Mouse (Mus musculus): ENCODE measurements at regions not wholly inside any gene's neighbourhood (a gene's known extent, or its start where the extent isn't known, plus 50 kb on each side); places are given as distances from the start of the nearest gene placed in this dataset.

DNA sequence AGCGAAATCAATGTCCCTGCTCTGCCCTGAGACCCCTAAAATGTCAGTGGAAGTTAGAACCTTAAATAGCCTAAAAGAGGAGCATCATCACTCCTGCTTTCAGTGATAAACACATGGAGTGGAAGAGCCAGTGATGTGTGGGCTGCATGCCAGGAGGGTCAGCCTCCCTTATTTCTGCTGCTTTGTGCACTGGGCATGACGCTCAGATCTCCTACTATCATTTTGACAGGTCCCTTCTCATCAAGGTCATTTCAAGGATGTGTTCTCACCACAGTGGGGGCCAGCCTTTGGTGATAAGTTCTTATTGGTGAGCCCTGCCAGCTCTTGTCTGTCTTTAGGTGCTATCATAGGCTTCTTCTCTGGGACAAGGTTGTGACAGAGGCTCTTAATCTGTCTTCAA, 215.5 kb upstream of the Dynlrb2 start:
- H3K27me3 ChIP-seq = no peaks in the 10 kb centered on the region
- no peak overlapping the region for H3K27ac ChIP-seq (replicated peaks)
- H3K4me2 ChIP-seq (replicated peaks) = no peak overlapping the region
- 81% methylated on average over 2 of the region's 2 CpGs for WGBS
- H3K4me1 ChIP-seq = no peaks in the 10 kb centered on the region
- H3K36me3 ChIP-seq = no peaks in the 10 kb centered on the region
- H3K9me3 ChIP-seq (replicated peaks) = no peaks in the 10 kb centered on the region
- H3K4me3 ChIP-seq (replicated peaks) = no peak overlapping the region
- no peak for ATAC-seq (ENCODE audit: insufficient number of reproducible peaks, low FRiP score, low TSS enrichment, low read depth)
- no peak overlapping the region for H3K9ac ChIP-seq

DNA sequence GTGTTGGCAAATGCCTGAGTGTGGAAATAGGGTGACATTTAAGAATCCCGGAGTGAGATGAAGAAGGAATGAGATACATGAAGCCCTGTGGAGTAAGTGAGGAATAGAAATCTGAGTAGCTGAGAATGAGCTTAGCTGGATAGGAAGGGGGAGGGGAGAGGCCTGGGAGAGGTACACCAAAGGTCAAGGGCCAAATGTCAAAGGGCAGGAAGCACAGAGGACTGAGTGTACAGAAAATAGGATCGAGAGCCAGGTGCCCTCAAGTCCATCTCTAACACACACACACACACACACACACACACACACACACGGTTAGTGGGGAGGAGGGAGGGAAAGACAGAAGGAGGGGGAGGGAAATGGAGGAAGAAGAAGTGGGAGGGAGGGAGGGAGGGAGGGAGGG, 220.8 kb upstream of the Dynlrb2 start:
- no peak overlapping the region for H3K9ac ChIP-seq
- H3K4me2 ChIP-seq (replicated peaks) = no peak overlapping the region
- 19% methylated on average over 2 of the region's 3 CpGs for WGBS
- H3K4me3 ChIP-seq (replicated peaks) = no peak overlapping the region
- ATAC-seq (ENCODE audit: insufficient number of reproducible peaks, low FRiP score, low TSS enrichment, low read depth) = no peak
- H3K9me3 ChIP-seq (replicated peaks) = no peaks in the 10 kb centered on the region
- H3K27me3 ChIP-seq = no peaks in the 10 kb centered on the region
- H3K4me1 ChIP-seq = no peaks in the 10 kb centered on the region
- no peak overlapping the region for H3K27ac ChIP-seq (replicated peaks)
- no peaks in the 10 kb centered on the region for H3K36me3 ChIP-seq

DNA sequence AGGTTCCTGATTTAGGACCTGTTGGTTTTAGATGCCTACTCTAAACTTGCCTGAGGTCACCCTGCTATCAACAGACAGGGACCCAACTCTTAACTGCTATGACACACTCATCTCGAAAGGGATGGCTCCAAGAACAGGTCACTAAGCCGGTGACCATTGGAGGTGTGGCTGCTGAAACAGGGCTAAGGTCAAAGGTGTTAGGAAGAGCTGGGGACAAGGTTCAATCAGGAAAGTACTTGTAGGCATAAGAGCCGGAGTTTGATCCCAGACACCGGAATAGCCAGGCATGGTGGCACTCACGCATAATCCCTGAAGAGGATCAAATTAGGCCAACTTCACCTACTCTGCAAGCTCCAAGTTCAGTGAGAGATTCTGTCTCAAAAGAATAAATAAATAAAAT, 222.4 kb upstream of the Dynlrb2 start:
- H3K4me2 ChIP-seq (replicated peaks) = no peak overlapping the region
- H3K9me3 ChIP-seq (replicated peaks) = no peaks in the 10 kb centered on the region
- no peak overlapping the region for H3K27ac ChIP-seq (replicated peaks)
- WGBS = 87% methylated on average over 5 of the region's 5 CpGs
- ATAC-seq (ENCODE audit: insufficient number of reproducible peaks, low FRiP score, low TSS enrichment, low read depth) = no peak
- H3K4me1 ChIP-seq = no peaks in the 10 kb centered on the region
- no peaks in the 10 kb centered on the region for H3K36me3 ChIP-seq
- H3K27me3 ChIP-seq = no peaks in the 10 kb centered on the region
- H3K4me3 ChIP-seq (replicated peaks) = no peak overlapping the region
- no peak overlapping the region for H3K9ac ChIP-seq

DNA sequence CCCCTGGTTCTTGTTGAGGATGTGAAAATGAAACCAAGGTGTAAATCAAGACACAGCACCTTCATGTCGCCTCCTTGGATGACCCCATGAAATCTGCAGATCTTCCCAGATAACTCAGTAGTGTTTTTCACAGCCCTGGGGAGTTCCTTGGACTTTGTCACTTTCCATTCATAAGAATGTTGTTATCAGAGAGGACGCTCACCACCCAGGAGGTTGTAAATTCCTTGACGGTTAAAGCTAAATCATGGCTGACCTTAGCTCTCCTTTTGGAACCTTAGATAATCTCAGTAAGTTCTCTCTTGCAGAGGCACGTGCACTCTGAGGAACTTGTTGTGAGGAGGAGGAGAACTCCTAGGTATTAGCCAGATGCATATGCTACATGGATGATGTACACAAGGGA, 229.8 kb upstream of the Dynlrb2 start:
- no peaks in the 10 kb centered on the region for H3K4me1 ChIP-seq
- no peaks in the 10 kb centered on the region for H3K9me3 ChIP-seq (replicated peaks)
- H3K4me3 ChIP-seq (replicated peaks) = no peak overlapping the region
- H3K9ac ChIP-seq = no peak overlapping the region
- 85% methylated on average over 4 of the region's 4 CpGs for WGBS
- H3K27me3 ChIP-seq = no peaks in the 10 kb centered on the region
- no peak for ATAC-seq (ENCODE audit: insufficient number of reproducible peaks, low FRiP score, low TSS enrichment, low read depth)
- H3K36me3 ChIP-seq = no peaks in the 10 kb centered on the region
- no peak overlapping the region for H3K27ac ChIP-seq (replicated peaks)
- no peak overlapping the region for H3K4me2 ChIP-seq (replicated peaks)

DNA sequence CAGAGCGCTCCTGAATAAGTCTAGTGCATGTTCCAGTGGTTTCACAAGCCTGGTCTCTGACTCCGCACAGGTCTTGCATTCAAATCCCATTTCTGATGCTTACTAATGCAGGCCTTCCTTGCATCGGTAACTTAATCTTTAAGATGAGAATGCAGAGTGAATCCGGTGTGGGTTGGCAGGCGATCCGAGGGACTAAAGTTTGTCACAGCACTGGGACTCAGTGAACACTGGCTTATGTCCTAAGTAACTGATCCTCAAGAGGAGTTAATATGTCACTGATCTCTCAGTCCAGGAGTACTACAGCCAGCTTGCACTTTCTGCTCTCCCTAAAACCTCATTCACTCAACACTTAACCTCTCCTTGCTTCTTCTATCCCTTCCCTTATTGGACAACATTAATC, 233.5 kb upstream of the Dynlrb2 start:
- no peak overlapping the region for H3K4me2 ChIP-seq (replicated peaks)
- H3K9ac ChIP-seq = no peak overlapping the region
- no peak overlapping the region for H3K27ac ChIP-seq (replicated peaks)
- H3K4me3 ChIP-seq (replicated peaks) = no peak overlapping the region
- no peaks in the 10 kb centered on the region for H3K4me1 ChIP-seq
- H3K9me3 ChIP-seq (replicated peaks) = no peaks in the 10 kb centered on the region
- no peaks in the 10 kb centered on the region for H3K27me3 ChIP-seq
- no peaks in the 10 kb centered on the region for H3K36me3 ChIP-seq
- no peak for ATAC-seq (ENCODE audit: insufficient number of reproducible peaks, low FRiP score, low TSS enrichment, low read depth)
- WGBS = 78% methylated on average over 6 of the region's 6 CpGs

DNA sequence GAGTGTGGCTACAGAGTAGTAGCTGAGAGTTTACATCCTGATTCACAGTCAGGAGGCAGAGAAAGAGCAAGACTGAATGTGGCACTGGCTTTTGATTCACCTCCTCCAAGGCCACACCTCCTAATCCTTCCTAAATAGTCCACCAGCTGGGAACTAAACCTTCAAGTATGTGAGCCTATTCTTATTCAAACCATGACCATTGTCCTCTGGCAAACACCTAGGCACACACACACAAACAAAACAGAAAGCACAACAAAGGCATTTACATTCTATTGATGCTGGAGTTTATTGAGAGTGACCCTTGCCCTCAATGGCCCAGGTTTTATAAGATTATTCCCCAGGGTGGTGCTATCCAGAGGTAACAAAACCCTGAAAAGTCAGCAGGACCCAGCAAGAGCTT, 235.4 kb upstream of the Dynlrb2 start:
- Histone ChIP-seq H3K9ac (no peak overlapping the region), H3K4me2 (replicated peaks) (no peak overlapping the region), H3K27me3 (no peaks in the 10 kb centered on the region), H3K27ac (replicated peaks) (no peak overlapping the region), H3K4me1 (no peaks in the 10 kb centered on the region), H3K36me3 (no peaks in the 10 kb centered on the region), H3K9me3 (replicated peaks) (no peaks in the 10 kb centered on the region), H3K4me3 (replicated peaks) (no peak overlapping the region)
- ATAC-seq (ENCODE audit: insufficient number of reproducible peaks, low FRiP score, low TSS enrichment, low read depth) = no peak

DNA sequence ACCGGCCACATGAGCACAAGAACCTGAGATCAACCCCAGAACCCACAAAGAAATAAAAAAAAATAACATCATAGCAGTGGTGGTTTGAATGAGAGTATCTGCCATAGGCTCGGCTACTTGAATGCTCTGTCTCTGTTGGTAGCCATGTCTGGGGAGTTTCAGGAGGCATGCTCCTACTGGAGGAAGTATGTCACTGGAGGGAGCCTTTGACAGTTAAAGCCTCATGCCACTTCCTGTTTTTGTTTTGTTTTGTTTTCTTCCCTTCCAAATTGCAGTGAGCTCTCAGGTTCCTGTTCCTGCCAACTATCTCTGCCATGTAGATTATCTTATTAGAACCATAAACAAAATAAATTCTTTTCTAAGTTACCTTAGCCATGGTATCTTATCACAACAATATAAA, 236.1 kb upstream of the Dynlrb2 start:
- WGBS = 76% methylated on average over 2 of the region's 2 CpGs
- no peaks in the 10 kb centered on the region for H3K4me1 ChIP-seq
- ATAC-seq (ENCODE audit: insufficient number of reproducible peaks, low FRiP score, low TSS enrichment, low read depth) = no peak

DNA sequence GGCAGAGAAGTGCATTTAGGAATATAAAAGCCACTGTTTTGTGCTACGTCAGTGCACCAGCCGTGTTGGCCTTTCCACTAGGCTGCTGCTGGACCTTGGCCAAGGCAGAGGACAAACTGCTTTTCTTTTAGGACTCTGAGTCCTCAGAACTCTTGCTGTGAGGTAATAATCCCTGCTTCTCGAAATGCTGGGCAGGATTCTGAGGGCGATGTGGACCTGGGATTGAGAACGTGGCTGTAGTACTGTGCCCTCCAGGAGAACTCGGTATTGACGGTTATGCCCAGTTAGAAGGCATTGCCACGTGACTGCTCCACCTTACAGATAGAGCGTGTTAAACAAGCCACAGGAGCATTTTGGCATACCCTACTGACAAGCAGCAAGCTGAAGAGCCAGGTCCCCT, 236.6 kb upstream of the Dynlrb2 start:
- WGBS = 75% methylated on average over 9 of the region's 9 CpGs
- no peak for ATAC-seq (ENCODE audit: insufficient number of reproducible peaks, low FRiP score, low TSS enrichment, low read depth)
- Histone ChIP-seq H3K4me2 (replicated peaks) (no peak overlapping the region), H3K9ac (no peak overlapping the region), H3K4me1 (no peaks in the 10 kb centered on the region), H3K9me3 (replicated peaks) (no peaks in the 10 kb centered on the region), H3K4me3 (replicated peaks) (no peak overlapping the region), H3K27me3 (no peaks in the 10 kb centered on the region), H3K27ac (replicated peaks) (no peak overlapping the region), H3K36me3 (no peaks in the 10 kb centered on the region)

More for the DNA sequence above, 236.1 kb upstream of the Dynlrb2 start:
- Histone ChIP-seq H3K36me3 (no peaks in the 10 kb centered on the region), H3K9ac (no peak overlapping the region), H3K4me2 (replicated peaks) (no peak overlapping the region), H3K4me3 (replicated peaks) (no peak overlapping the region), H3K27me3 (no peaks in the 10 kb centered on the region), H3K27ac (replicated peaks) (no peak overlapping the region), H3K9me3 (replicated peaks) (no peaks in the 10 kb centered on the region)

DNA sequence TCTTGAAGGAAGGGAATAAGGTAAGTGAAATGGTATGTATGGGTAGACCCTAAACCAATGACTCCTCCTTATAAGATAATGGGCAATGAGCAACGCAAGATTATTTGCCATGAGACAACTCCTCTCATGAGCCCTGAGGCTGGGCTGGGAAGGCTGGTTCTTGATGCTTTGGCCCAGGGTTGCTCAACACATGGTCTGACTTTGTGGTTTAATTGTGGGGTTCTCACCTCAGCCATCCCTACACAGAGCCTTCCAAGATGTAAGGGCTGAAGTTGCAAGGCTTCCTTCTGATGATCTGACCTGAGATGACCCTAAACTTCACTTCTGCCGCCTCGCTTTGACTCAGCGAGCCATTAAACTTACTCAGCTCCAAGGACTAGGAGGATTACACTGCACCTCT, 237.8 kb upstream of the Dynlrb2 start:
- Histone ChIP-seq H3K9me3 (replicated peaks) (no peaks in the 10 kb centered on the region), H3K36me3 (no peaks in the 10 kb centered on the region), H3K27ac (replicated peaks) (no peak overlapping the region), H3K4me1 (no peaks in the 10 kb centered on the region), H3K9ac (no peak overlapping the region), H3K27me3 (no peaks in the 10 kb centered on the region), H3K4me3 (replicated peaks) (no peak overlapping the region), H3K4me2 (replicated peaks) (no peak overlapping the region)
- no peak for ATAC-seq (ENCODE audit: insufficient number of reproducible peaks, low FRiP score, low TSS enrichment, low read depth)
- 72% methylated on average over 4 of the region's 4 CpGs for WGBS

DNA sequence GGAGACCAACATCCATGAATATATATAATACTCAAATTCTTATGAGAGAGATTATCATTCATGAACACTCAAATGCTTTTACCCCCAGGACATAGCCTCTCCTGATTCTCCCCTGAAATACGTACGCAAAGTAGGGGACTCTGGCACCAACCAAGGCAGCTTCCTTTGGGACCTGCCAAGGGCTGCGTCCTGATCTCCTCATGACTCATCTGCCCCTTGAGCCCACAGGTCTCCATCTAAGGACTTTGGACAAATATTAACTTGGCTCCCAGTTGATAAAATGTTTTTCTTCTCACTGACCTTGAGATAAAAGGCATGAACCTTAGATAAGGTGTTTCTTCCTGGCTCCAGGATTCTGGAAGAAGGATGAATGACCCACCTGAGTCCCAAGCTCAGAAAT, 239.2 kb upstream of the Dynlrb2 start:
- ATAC-seq (ENCODE audit: insufficient number of reproducible peaks, low FRiP score, low TSS enrichment, low read depth) = no peak
- Histone ChIP-seq H3K36me3 (no peaks in the 10 kb centered on the region), H3K27me3 (no peaks in the 10 kb centered on the region), H3K27ac (replicated peaks) (no peak overlapping the region), H3K9ac (no peak overlapping the region), H3K4me2 (replicated peaks) (no peak overlapping the region), H3K9me3 (replicated peaks) (no peaks in the 10 kb centered on the region), H3K4me3 (replicated peaks) (no peak overlapping the region), H3K4me1 (no peaks in the 10 kb centered on the region)
- 91% methylated on average over 3 of the region's 3 CpGs for WGBS

DNA sequence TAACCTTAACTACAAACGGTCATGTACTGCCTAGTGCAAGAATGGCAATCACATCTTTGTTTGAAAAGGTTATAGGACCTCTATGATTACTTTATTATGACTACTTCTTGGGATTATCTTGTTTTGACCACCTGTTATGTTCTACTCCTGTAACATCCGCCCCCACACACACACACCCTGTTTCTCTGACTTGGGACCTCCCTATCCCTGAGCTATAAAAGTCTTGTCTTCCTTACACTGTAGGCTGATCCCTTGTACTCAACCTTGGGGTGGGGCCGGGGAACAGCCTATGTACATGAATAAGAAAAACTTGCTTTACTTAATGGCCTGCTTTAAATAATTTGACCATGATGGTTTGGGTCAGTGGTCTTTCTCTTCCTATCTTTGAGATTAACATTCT, 240.7 kb upstream of the Dynlrb2 start:
- H3K4me2 ChIP-seq (replicated peaks) = no peak overlapping the region
- H3K36me3 ChIP-seq = no peaks in the 10 kb centered on the region
- H3K4me1 ChIP-seq = no peaks in the 10 kb centered on the region
- H3K9me3 ChIP-seq (replicated peaks) = no peaks in the 10 kb centered on the region
- H3K9ac ChIP-seq = no peak overlapping the region
- ATAC-seq (ENCODE audit: insufficient number of reproducible peaks, low FRiP score, low TSS enrichment, low read depth) = no peak
- no peak overlapping the region for H3K27ac ChIP-seq (replicated peaks)
- no peaks in the 10 kb centered on the region for H3K27me3 ChIP-seq
- no peak overlapping the region for H3K4me3 ChIP-seq (replicated peaks)
- WGBS = 89% methylated on average over 3 of the region's 3 CpGs

DNA sequence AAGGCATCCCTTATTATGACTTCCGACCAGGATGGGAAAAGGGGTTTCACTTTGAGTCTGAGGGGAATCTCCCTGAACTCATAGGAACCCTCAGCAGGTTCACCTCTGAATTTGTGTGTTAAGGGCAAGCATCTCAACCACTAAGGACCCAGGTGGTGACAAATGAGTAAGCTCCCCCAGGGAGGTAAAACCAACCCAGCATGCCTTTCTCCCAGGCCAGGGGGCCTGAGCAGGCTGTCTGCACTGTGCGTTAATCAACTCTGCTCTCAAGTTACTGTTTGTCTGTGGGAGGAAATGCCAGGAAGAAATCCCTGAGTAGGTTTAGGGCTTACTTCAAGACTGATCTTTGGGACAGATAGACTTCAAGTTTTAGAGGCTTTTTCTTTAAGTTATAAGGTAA, 243.5 kb upstream of the Dynlrb2 start:
- Histone ChIP-seq H3K36me3 (no peaks in the 10 kb centered on the region), H3K9me3 (replicated peaks) (no peaks in the 10 kb centered on the region), H3K9ac (no peak overlapping the region), H3K4me1 (no peaks in the 10 kb centered on the region), H3K4me2 (replicated peaks) (no peak overlapping the region), H3K27me3 (no peaks in the 10 kb centered on the region), H3K27ac (replicated peaks) (no peak overlapping the region), H3K4me3 (replicated peaks) (no peak overlapping the region)
- peak; percentile 47; the same call in 1 of the 2 replicates for ATAC-seq (ENCODE audit: insufficient number of reproducible peaks, low FRiP score, low TSS enrichment, low read depth)
- WGBS = 26% methylated on average over 2 of the region's 2 CpGs

DNA sequence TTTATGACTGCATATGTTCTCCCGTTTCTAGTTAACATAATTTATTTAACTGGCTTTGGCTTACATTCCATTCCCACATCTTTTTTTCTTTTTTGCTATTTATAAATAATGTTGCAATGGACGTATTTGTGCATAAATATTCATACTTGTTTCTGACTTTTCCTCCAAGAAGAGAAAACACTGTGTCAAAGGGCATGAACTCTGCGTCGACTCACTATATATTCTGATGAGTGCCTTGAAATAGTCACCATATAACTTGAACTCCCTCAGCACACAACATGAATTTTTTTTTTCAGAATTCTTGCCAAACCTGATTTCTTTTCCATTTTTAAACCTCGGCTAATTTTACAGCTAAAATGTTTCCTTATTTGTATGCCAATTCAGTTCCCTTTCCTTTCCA, 249.4 kb upstream of the Dynlrb2 start:
- 40% methylated on average over 5 of the region's 5 CpGs for WGBS
- Histone ChIP-seq H3K4me1 (no peaks in the 10 kb centered on the region), H3K9me3 (replicated peaks) (no peaks in the 10 kb centered on the region), H3K36me3 (no peaks in the 10 kb centered on the region), H3K9ac (no peak overlapping the region), H3K27me3 (no peaks in the 10 kb centered on the region), H3K27ac (replicated peaks) (no peak overlapping the region), H3K4me2 (replicated peaks) (no peak overlapping the region), H3K4me3 (replicated peaks) (no peak overlapping the region)
- no peak for ATAC-seq (ENCODE audit: insufficient number of reproducible peaks, low FRiP score, low TSS enrichment, low read depth)
